Mouse (Mus musculus) right cerebral cortex, postnatal 36 days (tissue): Measurements from ENCODE around the gene Atf6.

Experiments
- DNase-seq, 2 experiments: peaks; one replicate each; pipeline ENCODE4 v3.0.0; 2022; ENCODE audit warnings: low spot score in 2 of 2, mixed read lengths in 1 of 2

Atf6 gene

GRCm38 (mm10) chr1:170845448-170846307, 21.9 kb downstream of the Atf6 start:
- no peak for DNase-seq

- no peak for DNase-seq
Measured at GRCm38 (mm10) chr1:170844380-170844779, 23.2 kb downstream of the Atf6 start.

GRCm38 (mm10) chr1:170839685-170840084, 27.9 kb downstream of the Atf6 start:
- DNase-seq = no peak

- no peak for DNase-seq
Measured at GRCm38 (mm10) chr1:170834756-170835155, 32.8 kb downstream of the Atf6 start.

GRCm38 (mm10) chr1:170829781-170830180, 37.8 kb downstream of the Atf6 start:
- DNase-seq = no peak

- no peak for DNase-seq
Measured at GRCm38 (mm10) chr1:170829344-170829743, 38.2 kb downstream of the Atf6 start.

GRCm38 (mm10) chr1:170820103-170820814, 47.3 kb downstream of the Atf6 start:
- DNase-seq = no peak

- DNase-seq = no peak
Measured at GRCm38 (mm10) chr1:170815287-170816004, 52.1 kb downstream of the Atf6 start.

GRCm38 (mm10) chr1:170812822-170813221, 54.7 kb downstream of the Atf6 start:
- no peak for DNase-seq

GRCm38 (mm10) chr1:170807600-170808270, 59.8 kb downstream of the Atf6 start:
- peak in 1 of 2 experiments; percentile 6 for DNase-seq

- DNase-seq = no peak
Measured at GRCm38 (mm10) chr1:170804721-170805120, 62.9 kb downstream of the Atf6 start.

- no peak for DNase-seq
Measured at GRCm38 (mm10) chr1:170802669-170803068, 64.9 kb downstream of the Atf6 start.

- DNase-seq = no peak
Measured at GRCm38 (mm10) chr1:170800694-170801093, 66.9 kb downstream of the Atf6 start.

GRCm38 (mm10) chr1:170795741-170796347, 71.7 kb downstream of the Atf6 start:
- no peak for DNase-seq

GRCm38 (mm10) chr1:170791542-170791941, 76.0 kb downstream of the Atf6 start:
- no peak for DNase-seq

- DNase-seq = no peak
Measured at GRCm38 (mm10) chr1:170791001-170791400, 76.6 kb downstream of the Atf6 start.

GRCm38 (mm10) chr1:170787643-170788042, 79.9 kb downstream of the Atf6 start:
- no peak for DNase-seq

GRCm38 (mm10) chr1:170786570-170787341, 80.8 kb downstream of the Atf6 start:
- no peak for DNase-seq

- no peak for DNase-seq
Measured at GRCm38 (mm10) chr1:170777688-170778087, 89.9 kb downstream of the Atf6 start.

GRCm38 (mm10) chr1:170774431-170774830, 93.1 kb downstream of the Atf6 start:
- DNase-seq = no peak
